Mouse (Mus musculus): ENCODE measurements around the gene Padi1. TPM values are rescaled to one million over a fixed set of nuclear protein-coding genes. Genes with fewer than 3 reads are reported as not detected.
A peak's percentile ranks its signal among the peaks of the same experiment; 100 is the strongest.

The Padi1 gene
- polyA plus RNA-seq, 1 experiment, result 0.01 TPM

DNA sequence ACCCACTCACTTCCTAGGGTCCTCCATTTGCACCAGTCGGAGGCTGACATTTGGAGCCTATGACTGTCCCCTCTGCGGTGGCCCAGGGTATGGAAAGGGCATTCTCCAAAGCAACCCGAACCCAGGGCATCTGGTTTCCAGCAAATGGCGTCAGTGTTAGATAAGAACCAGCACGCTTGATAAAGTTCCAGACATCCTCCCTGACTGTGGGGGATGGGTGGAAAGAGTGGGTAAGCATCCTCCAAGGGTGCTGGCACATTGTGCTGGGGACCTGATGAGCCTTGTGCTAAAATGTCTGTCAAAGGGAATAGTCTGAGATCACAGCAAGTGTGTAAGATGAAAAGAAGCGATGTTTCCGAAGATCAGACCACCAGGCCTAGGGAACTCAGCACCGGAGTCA lies 33.4 kb downstream of the Padi1 start:
- no peak overlapping the region for H3ac ChIP-seq (ENCODE audit: control insufficient read depth, insufficient read length, low read depth)
- no peaks in the 10 kb centered on the region for H3K27me3 ChIP-seq (ENCODE audit: control insufficient read depth, insufficient read depth, insufficient read length)
- H3K36me3 ChIP-seq (ENCODE audit: control insufficient read depth, insufficient read depth), result no peaks in the 10 kb centered on the region
- H3K79me3 ChIP-seq (ENCODE audit: low read depth), result no peaks in the 10 kb centered on the region
- TF ChIP-seq USF1 (IDR thresholded peaks at IDR 0.05; ENCODE audit: low read depth) (no peak), MAX (IDR thresholded peaks at IDR 0.05) (no peak), CTCF (IDR thresholded peaks at IDR 0.05; ENCODE audit: control insufficient read depth, insufficient read depth, insufficient read length) (no peak), CEBPB (IDR thresholded peaks at IDR 0.05; ENCODE audit: low read depth) (no peak), MYOD1 (IDR thresholded peaks at IDR 0.05; ENCODE audit: control insufficient read depth, insufficient read length, low read depth) (no peak), MYOG (IDR thresholded peaks at IDR 0.05; ENCODE audit: control insufficient read depth, extremely low read depth, insufficient read length) (no peak), FOSL1 (IDR thresholded peaks at IDR 0.05; ENCODE audit: insufficient read depth, low read length, poor library complexity, severe bottlenecking) (no peak)
- H3K4me3 ChIP-seq (ENCODE audit: insufficient read depth, poor library complexity, severe bottlenecking), result no peak overlapping the region
- H3K79me2 ChIP-seq (ENCODE audit: control insufficient read depth, insufficient read depth), result no peaks in the 10 kb centered on the region

DNA sequence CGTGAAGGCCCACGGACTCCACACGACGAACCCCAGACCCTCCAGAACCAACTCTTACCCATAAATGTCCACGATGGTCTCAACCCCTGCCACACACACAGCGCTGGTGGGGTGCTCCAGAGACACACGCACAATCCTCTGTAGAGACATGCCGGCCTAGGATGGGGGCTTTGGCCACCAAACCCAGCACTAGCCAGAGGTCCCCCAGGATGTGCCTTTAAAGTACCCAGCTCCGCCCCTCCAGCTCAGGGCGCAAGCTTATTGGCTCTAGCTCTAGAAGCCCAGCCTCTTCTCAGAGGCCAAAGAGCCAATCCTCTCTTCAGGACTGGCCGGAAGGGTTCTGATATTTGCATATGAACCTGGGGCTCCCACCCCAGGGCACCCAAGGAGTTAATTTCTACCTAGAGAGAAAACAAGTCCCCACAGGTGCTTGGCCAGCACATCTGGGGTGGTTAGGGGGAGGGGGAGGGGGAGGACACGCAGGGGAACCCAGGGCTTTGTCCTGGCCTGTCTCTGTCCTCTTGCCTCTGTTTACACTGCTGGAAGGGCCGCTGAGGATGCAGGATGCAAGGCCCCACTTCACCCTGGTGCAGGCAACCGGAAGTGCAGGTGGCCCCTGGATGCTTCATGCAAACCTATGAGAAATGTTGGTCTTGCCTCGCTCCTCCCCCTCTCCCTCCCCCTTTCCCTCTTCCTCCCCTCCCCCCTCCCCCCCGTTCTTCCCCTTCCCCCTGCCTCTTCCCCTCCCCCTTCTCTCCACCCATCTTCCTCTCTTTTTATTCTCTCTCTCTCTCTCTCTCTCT lies 34.9 kb downstream of the Padi1 start, which contains the start of gene Padi3:
Gene Padi3 (minus strand): TSS at position 191 of the 803 bp plus-strand sequence.
- Histone ChIP-seq H3K79me3 (ENCODE audit: low read depth) (no peaks in the 10 kb centered on the region), H3K36me3 (ENCODE audit: control insufficient read depth, insufficient read depth) (no peaks in the 10 kb centered on the region), H3K79me2 (ENCODE audit: control insufficient read depth, insufficient read depth) (no peaks in the 10 kb centered on the region), H3K27me3 (ENCODE audit: control insufficient read depth, insufficient read depth, insufficient read length) (no peaks in the 10 kb centered on the region), H3ac (ENCODE audit: control insufficient read depth, insufficient read length, low read depth) (no peak within 1 kb of the TSS), H3K4me3 (ENCODE audit: insufficient read depth, poor library complexity, severe bottlenecking) (no peak within 1 kb of the TSS)
- no peak for TF ChIP-seq FOSL1 (IDR thresholded peaks at IDR 0.05; ENCODE audit: insufficient read depth, low read length, poor library complexity, severe bottlenecking)
- TF ChIP-seq CEBPB (IDR thresholded peaks at IDR 0.05; ENCODE audit: low read depth), result no peak
- no peak for TF ChIP-seq USF1 (IDR thresholded peaks at IDR 0.05; ENCODE audit: low read depth)
- TF ChIP-seq MYOG (IDR thresholded peaks at IDR 0.05; ENCODE audit: control insufficient read depth, extremely low read depth, insufficient read length), result no peak
- no peak for TF ChIP-seq CTCF (IDR thresholded peaks at IDR 0.05; ENCODE audit: control insufficient read depth, insufficient read depth, insufficient read length)
- TF ChIP-seq MAX (IDR thresholded peaks at IDR 0.05), result no peak
- TF ChIP-seq MYOD1 (IDR thresholded peaks at IDR 0.05; ENCODE audit: control insufficient read depth, insufficient read length, low read depth), result no peak

DNA sequence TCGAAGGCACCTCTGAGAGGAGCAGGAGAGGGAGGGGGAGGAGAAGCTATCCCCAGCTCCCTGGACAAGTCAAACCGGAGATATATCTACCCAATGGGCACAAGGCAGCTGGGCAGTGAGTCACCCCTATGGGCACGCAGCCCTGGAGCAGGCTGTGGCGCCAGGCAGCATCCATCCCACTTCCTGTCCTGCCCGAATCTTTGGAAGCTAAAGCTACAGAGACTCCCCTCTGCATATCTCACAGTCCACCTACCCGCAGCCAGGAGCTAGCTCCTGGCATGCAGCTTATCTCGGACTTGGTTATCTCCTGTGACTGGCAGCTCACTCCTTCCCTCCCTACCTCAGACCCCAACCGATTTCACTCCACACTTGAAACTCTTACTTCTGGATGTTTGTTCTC lies 36.5 kb downstream of the Padi1 start:
- Histone ChIP-seq H3K4me3 (ENCODE audit: insufficient read depth, poor library complexity, severe bottlenecking) (no peak overlapping the region), H3K36me3 (ENCODE audit: control insufficient read depth, insufficient read depth) (no peaks in the 10 kb centered on the region), H3K79me3 (ENCODE audit: low read depth) (no peaks in the 10 kb centered on the region), H3K79me2 (ENCODE audit: control insufficient read depth, insufficient read depth) (no peaks in the 10 kb centered on the region), H3ac (ENCODE audit: control insufficient read depth, insufficient read length, low read depth) (no peak overlapping the region), H3K27me3 (ENCODE audit: control insufficient read depth, insufficient read depth, insufficient read length) (no peaks in the 10 kb centered on the region)
- TF ChIP-seq FOSL1 (IDR thresholded peaks at IDR 0.05; ENCODE audit: insufficient read depth, low read length, poor library complexity, severe bottlenecking), result peak; percentile 41
- TF ChIP-seq USF1 (IDR thresholded peaks at IDR 0.05; ENCODE audit: low read depth), result no peak
- TF ChIP-seq CEBPB (IDR thresholded peaks at IDR 0.05; ENCODE audit: low read depth), result no peak
- TF ChIP-seq MAX (IDR thresholded peaks at IDR 0.05), result peak; percentile 29
- no peak for TF ChIP-seq MYOG (IDR thresholded peaks at IDR 0.05; ENCODE audit: control insufficient read depth, extremely low read depth, insufficient read length)
- TF ChIP-seq MYOD1 (IDR thresholded peaks at IDR 0.05; ENCODE audit: control insufficient read depth, insufficient read length, low read depth), result peak; percentile 81
- no peak for TF ChIP-seq CTCF (IDR thresholded peaks at IDR 0.05; ENCODE audit: control insufficient read depth, insufficient read depth, insufficient read length)

- Histone ChIP-seq H3K27me3 (ENCODE audit: control insufficient read depth, insufficient read depth, insufficient read length) (peaks cover 3% of the 10 kb centered on the region), H3K4me3 (ENCODE audit: insufficient read depth, poor library complexity, severe bottlenecking) (no peak overlapping the region), H3K79me3 (ENCODE audit: low read depth) (no peaks in the 10 kb centered on the region), H3K36me3 (ENCODE audit: control insufficient read depth, insufficient read depth) (no peaks in the 10 kb centered on the region), H3ac (ENCODE audit: control insufficient read depth, insufficient read length, low read depth) (no peak overlapping the region), H3K79me2 (ENCODE audit: control insufficient read depth, insufficient read depth) (no peaks in the 10 kb centered on the region)
- TF ChIP-seq CTCF (IDR thresholded peaks at IDR 0.05; ENCODE audit: control insufficient read depth, insufficient read depth, insufficient read length), result no peak
- TF ChIP-seq MYOG (IDR thresholded peaks at IDR 0.05; ENCODE audit: control insufficient read depth, extremely low read depth, insufficient read length), result no peak
- no peak for TF ChIP-seq MAX (IDR thresholded peaks at IDR 0.05)
Observed at GRCm38 (mm10) chr4:140804601-140805000, 41.0 kb downstream of the Padi1 start.

DNA sequence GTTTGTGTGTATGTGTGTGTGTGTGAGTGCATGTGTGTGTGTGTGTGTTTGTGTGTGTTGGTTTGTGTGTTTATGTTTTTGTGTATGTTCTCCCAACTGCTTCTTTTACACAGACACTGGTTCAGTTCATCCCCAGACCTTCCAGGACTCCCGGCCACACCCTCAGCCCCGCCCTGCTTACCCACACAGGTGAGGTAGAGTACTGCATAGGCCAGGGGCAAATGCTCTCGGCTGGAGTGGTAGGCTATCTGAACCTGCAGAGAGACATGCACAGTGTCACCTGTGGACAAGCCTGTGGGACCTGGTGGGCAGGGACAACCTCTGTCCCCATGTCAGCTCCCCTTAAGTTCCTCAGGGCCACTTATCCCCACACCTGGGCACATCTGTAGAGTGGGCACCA lies 44.2 kb downstream of the Padi1 start:
- Histone ChIP-seq H3K4me3 (ENCODE audit: insufficient read depth, poor library complexity, severe bottlenecking) (no peak overlapping the region), H3K79me2 (ENCODE audit: control insufficient read depth, insufficient read depth) (no peaks in the 10 kb centered on the region), H3K27me3 (ENCODE audit: control insufficient read depth, insufficient read depth, insufficient read length) (peaks cover 15% of the 10 kb centered on the region), H3K79me3 (ENCODE audit: low read depth) (no peaks in the 10 kb centered on the region), H3ac (ENCODE audit: control insufficient read depth, insufficient read length, low read depth) (no peak overlapping the region), H3K36me3 (ENCODE audit: control insufficient read depth, insufficient read depth) (no peaks in the 10 kb centered on the region)
- no peak for TF ChIP-seq CTCF (IDR thresholded peaks at IDR 0.05; ENCODE audit: control insufficient read depth, insufficient read depth, insufficient read length)
- no peak for TF ChIP-seq MYOG (IDR thresholded peaks at IDR 0.05; ENCODE audit: control insufficient read depth, extremely low read depth, insufficient read length)
- no peak for TF ChIP-seq USF1 (IDR thresholded peaks at IDR 0.05; ENCODE audit: low read depth)

DNA sequence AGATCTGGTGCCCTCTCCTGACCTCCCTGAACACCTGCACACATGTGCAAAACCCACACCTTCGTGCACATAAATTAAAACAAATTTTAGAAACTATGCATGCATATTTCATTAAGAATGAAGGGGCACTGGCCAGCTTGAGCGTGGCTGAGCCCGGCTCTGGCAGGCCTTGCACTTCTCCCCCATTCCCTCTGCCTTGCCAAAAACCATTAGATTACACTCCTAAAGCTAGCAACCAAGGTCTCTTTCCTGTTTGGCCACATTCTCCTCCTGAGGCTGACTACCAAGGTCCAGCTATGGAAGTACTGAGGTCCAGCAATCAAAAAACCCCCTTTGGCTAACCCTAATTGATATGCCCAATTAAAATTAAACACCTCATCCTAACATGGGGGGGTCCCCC lies 48.8 kb downstream of the Padi1 start:
- Histone ChIP-seq H3K27me3 (ENCODE audit: control insufficient read depth, insufficient read depth, insufficient read length) (peaks cover 15% of the 10 kb centered on the region), H3K79me2 (ENCODE audit: control insufficient read depth, insufficient read depth) (no peaks in the 10 kb centered on the region)
- TF ChIP-seq FOSL1 (IDR thresholded peaks at IDR 0.05; ENCODE audit: insufficient read depth, low read length, poor library complexity, severe bottlenecking) (no peak), USF1 (IDR thresholded peaks at IDR 0.05; ENCODE audit: low read depth) (no peak), CEBPB (IDR thresholded peaks at IDR 0.05; ENCODE audit: low read depth) (no peak)

More for the DNA sequence above, 48.8 kb downstream of the Padi1 start:
- no peaks in the 10 kb centered on the region for H3K79me3 ChIP-seq (ENCODE audit: low read depth)
- H3ac ChIP-seq (ENCODE audit: control insufficient read depth, insufficient read length, low read depth), result no peak overlapping the region
- H3K36me3 ChIP-seq (ENCODE audit: control insufficient read depth, insufficient read depth), result no peaks in the 10 kb centered on the region
- no peak overlapping the region for H3K4me3 ChIP-seq (ENCODE audit: insufficient read depth, poor library complexity, severe bottlenecking)

Measured in C2C12 (cell line).